Mouse (Mus musculus) intestine, embryonic 14.5 days (tissue): ENCODE results near the gene Ftcd. TPM values are rescaled to one million over a fixed set of nuclear protein-coding genes. Genes with fewer than 3 reads are reported as not detected.

ENCODE experiments used
- polyA plus RNA-seq: library from polyadenylated mRNA; unstranded; fragments of >200 nt; fragmentation: Nextera tagmentation; extraction: Ambion mirVana; gene quantifications from 2 replicates; pipeline ENCODE4 v1.2.1, GENCODE M21; 2014

Ftcd gene
- polyA plus RNA-seq, 1 experiment from 2014 or later, result 0.11 TPM

Other genes with a start within 250 kb of the Ftcd start
- gene Dip2a, start 230.4 kb upstream of the Ftcd start, polyA plus RNA-seq, result 5.7 and 6.6 TPM in 2 replicates
- gene AC141477.1, start 135.2 kb upstream of the Ftcd start, polyA plus RNA-seq, result not detected in 2 replicates
- 20.1 and 22.2 TPM in 2 replicates for gene Pcnt, start 132.9 kb upstream of the Ftcd start, polyA plus RNA-seq
- gene 2610028H24Rik, start 126.6 kb upstream of the Ftcd start, polyA plus RNA-seq, result not detected in 2 replicates
- 56.2 and 67.8 TPM in 2 replicates for gene Mcm3ap, start 106.7 kb upstream of the Ftcd start, polyA plus RNA-seq
- gene Ybey, start 106.5 kb upstream of the Ftcd start, polyA plus RNA-seq, result 4.7 and 5.4 TPM in 2 replicates
- gene Lss, start 44.1 kb upstream of the Ftcd start, polyA plus RNA-seq, result 56.3 and 62.4 TPM in 2 replicates
- gene Spatc1l, start 13.4 kb upstream of the Ftcd start, polyA plus RNA-seq, result 0.18 TPM in 1 of 2 replicates, not detected in the other
- gene Col6a2, start 48.0 kb downstream of the Ftcd start, polyA plus RNA-seq, result 164 and 184 TPM in 2 replicates
- gene Col6a1, start 150.5 kb downstream of the Ftcd start, polyA plus RNA-seq, result 309 and 317 TPM in 2 replicates